Mouse (Mus musculus) central nervous system, embryonic 14 days (tissue): ENCODE results near the gene Stx5a. TPM values are rescaled to one million over a fixed set of nuclear protein-coding genes. Genes with fewer than 3 reads are reported as not detected.

Experiments used
- polyA plus RNA-seq: library from polyadenylated mRNA; depleted of rRNA; stranded (reverse); fragments of >200 nt; gene quantifications from 2 replicates; pipeline ENCODE4 v1.2.3, GENCODE M21; 2012; rRNA removed

The Stx5a gene
- polyA plus RNA-seq: 128 and 133 TPM in 2 replicates

GRCm38 (mm10) chr19:8741243-8741869 is at the start of gene Stx5a:
Stx5a (plus strand) TSS chr19:8741413.

DNA sequence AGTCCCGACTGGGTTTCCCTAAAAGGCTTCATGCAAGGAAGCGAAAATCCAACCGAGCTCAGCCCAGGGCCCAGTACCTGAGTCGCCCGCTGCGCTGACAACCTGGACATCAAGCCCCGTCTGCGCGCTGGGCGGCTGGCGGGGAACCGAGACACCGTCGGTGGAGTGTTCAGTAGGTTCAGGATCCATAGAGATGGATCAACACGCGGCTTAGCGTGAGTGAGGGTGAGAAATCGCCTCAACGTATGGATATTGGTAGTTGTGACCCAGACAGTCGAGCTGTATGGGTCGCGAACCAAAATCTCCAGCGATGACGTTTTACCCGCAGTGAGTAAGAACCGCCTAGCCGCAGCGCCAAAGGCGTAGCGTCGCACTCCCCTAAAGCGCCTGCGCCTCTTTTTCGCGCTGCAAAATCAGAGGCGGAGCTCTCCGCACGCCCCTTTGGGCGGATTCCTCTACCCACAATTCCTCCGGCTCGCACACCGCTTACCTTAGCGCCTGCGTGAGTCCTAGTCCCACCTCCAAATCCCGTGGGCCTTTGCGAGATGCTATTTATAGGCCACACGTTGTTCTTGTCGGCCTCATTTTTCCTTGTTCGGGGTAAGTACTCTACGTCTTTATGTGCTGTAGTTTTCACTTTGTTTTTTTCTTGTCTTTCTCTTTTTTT is 18.2 kb upstream of the Stx5a start, which contains the start of gene Slc3a2:
Gene Slc3a2, minus strand, starts transcription at position 463 of the 667 bp plus-strand sequence.

DNA sequence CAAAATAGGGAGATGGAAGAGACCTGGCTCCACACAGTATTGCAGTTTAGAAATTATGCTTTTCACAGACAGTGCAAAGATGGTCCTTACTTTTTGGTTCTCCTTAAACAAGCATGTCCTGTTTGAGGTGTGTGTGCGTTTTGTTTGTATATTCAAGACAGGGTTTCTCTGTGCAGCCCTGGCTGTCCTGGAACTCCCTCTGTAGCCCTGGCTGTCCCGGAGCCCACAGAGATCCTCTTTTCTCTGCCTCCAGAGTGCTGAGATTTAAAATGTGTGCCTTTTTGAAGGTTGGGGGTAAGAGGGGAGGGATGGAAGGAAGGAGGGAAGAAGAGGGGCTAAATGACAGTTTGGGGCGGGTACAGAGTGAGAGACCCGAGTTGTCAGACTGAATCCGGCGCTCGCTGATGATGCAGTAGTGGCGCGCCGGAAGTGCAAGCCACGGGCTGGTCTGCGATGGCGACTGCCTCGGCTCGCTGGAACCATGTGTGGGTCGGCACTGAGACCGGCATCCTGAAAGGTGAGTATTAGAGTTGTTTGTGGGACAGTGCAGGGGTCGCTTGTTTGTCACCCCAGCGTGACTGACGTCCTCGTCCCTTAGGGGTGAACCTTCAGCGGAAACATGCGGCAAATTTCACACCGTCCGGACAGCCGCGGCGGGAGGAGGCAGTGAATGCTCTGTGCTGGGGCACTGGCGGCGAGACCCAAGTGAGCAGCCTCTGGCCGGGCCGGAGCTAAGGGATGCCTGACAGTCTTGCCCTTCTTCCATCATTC is 5.6 kb upstream of the Stx5a start, which contains the start of gene Wdr74:
Gene Wdr74, plus strand, starts transcription at position 439 of the 771 bp plus-strand sequence.

DNA sequence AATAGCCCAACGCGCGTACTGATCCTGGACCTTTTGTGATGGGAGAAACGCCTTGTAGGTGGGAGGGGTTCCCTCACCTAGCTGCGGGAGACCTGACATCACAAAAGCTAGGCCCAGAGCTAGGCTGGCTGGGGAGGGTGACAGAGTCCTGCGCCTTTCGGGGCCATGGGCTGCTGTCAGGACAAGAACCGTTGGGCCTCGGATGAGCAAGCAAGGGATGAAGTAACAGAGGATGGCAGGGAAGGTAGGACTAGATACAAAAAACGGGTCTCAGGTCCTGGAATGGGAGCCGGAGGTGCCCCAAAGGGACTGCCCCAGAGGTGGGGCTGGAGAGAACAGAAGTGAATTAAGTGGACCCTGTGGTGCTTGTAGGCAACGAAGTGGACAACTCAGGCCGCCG is 610 bp upstream of the Stx5a start, which contains the start of gene 1700092M07Rik:
Gene 1700092M07Rik, plus strand, starts transcription at position 116 of the 400 bp plus-strand sequence.

DNA sequence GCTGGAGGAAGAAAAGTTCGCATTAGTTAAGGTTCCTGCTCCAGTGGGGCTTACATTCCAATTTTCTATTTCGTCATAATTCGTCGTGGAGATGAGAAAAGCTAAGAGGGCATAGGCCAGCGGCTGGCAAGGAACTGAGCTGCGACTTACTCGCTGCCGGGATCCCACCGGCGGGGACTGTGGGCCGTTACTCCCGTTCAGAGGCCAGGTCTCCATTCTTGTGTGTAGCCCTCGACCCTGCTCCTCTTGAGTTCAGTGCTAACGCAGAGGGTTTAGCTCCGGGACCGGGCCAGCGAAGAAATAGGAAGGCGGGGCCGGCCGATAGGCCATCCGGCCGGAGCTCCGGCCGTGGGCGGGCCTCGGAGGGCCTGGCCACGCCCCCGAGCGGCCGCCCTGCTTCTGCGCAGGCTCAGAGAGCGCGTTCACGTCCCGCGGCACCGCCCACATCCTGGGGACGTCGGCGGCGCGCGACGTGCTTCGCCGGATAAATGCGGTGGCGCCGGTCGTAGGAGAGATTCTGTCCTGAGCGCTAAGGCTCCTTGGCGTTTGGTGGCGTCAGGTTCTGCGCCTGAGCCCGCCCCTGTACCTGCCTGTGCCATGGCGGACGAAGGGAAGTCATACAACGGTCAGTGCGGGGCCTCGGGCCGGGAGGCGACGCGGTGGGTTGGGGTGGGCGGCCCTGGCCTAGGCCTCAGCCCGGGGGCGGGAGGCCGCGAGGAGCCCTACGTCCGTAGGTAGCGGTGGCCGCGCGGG is 15.6 kb downstream of the Stx5a start, which contains the start of gene Nxf1:
Gene Nxf1, plus strand, starts transcription at position 439 of the 753 bp plus-strand sequence.

DNA sequence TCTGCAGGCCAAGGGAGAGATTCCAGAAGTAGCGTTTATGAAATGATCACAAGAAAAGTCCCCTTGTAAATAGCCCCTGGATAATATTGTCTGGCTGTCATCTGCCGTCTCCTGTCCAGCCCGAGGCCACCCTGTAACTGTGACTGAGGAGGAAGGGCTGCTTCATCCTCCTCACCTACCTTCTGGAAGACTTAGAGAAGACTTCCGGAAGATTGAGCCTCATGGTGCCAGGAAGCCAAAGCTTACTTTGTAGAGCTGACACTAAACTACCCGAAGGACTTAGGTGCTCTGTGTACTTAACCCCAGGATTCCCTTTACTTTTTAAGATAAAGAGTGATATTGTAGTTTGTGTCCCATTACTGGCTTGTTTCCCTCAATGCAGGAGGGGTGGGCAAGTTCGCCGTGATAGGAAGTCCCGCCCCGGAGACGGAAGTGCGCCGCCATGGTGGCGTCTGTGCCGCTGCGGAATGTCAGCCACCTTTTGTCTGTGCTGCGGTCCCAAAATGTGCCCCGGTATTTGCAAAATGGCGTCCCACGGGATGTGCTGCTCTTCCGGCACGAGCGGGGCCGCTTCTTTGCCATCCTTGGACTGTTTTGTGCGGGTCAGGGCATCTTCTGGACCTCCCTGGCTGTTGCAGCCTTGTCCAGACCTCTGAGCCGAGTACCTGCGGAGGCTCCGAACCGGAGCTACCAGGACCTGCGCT is 29.5 kb downstream of the Stx5a start, which contains the start of gene Tmem223:
Gene Tmem223, plus strand, starts transcription at position 430 of the 704 bp plus-strand sequence.

GRCm38 (mm10) chr19:8774086-8774835 is 33.0 kb downstream of the Stx5a start, which contains the start of gene Tmem179b:
Tmem179b (minus strand) TSS chr19:8774467.

DNA sequence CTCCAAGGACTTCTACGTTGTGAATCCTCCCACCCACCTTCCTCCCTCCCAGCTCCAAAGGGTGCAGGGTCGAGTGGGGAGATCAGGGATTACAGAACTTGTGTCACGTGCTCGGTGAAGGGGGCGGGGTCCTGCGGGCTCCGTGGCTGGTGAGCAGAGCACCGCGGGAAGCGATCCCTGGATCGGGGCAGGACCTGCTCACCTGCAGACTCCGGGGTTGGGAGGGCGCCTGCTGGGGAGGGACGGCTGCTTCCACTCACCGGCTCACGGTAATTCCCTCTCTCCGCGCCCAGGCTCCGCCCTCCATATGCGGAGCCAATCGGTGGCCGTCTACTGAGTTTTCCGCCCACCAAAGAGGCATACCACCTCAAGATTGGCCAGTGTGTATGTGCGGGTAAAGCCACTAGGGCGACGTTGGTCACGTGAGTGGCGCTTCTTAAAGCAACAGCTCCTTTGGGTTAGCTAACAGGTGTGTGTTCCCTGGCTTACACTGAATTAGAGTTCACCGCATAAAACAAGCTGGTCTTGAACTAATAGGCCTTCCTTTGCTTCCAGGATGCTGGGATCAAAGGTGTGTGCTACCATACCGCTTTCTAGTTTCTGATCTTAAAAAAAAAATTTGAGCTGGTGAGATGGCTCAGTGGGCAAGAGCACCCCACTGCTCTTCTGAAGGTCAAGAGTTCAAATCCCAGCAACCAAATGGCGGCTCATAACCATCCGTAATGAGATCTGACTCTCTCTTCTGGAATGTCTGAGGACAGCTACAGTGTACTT is 45.0 kb downstream of the Stx5a start, which contains the start of gene Taf6l:
Gene Taf6l, minus strand, starts transcription at position 410 of the 774 bp plus-strand sequence.

DNA sequence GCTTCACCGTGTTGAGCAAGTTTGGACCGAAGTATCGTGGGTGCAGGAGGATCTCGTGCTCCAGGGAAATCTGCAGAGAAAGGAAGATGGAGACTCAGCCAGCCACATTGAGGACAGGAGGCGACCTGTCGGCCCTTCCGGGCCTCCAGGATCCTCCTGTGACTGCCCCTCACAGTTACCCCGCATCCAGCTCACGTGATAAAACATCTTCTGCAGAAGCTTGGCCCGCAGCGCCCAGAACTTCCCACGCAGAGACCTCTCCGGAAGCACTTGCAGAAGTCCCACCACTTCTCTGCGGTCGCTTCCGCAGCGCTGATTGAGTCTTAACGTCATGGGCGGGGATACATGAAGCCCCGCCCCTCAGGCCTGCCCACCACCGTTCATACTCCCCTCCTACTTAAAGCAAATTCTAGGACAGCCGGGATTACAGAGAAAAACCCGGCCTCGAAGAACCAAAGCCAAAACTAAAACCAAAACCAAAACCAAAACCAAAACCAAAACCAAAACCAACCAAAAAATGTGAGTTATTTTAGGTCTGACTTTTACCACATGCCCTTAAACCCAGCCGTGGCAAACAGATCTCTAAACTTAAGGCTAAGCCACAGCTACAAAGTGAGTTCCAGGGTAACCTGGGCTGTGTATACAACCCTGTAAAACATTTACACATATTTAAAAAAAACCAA is 57.2 kb downstream of the Stx5a start, which contains the start of gene Polr2g:
Gene Polr2g, minus strand, starts transcription at position 314 of the 683 bp plus-strand sequence.

GRCm38 (mm10) chr19:8802130-8802821 is 61.1 kb downstream of the Stx5a start, which contains the start of gene Zbtb3:
Zbtb3 (plus strand) TSS chr19:8802555.

Other genes with a start within 250 kb of the Stx5a start
- 5.2 and 5.9 TPM in 2 replicates for gene Slc22a8, start 150.2 kb upstream of the Stx5a start, polyA plus RNA-seq
- 10.5 and 10.8 TPM in 2 replicates for gene Slc22a6, start 123.4 kb upstream of the Stx5a start, polyA plus RNA-seq
- 1.2 and 1.8 TPM in 2 replicates for gene Chrm1, start 77.6 kb upstream of the Stx5a start, polyA plus RNA-seq
- 139 and 144 TPM in 2 replicates for gene Slc3a2, start 18.0 kb upstream of the Stx5a start, polyA plus RNA-seq
- 63.8 and 65.5 TPM in 2 replicates for gene Wdr74, start 5.6 kb upstream of the Stx5a start, polyA plus RNA-seq
- gene 1700092M07Rik, start 695 bp upstream of the Stx5a start, polyA plus RNA-seq: 2.2 and 3.8 TPM in 2 replicates
- gene Nxf1, start 15.7 kb downstream of the Stx5a start, polyA plus RNA-seq: 237 and 239 TPM in 2 replicates
- gene Tmem223, start 29.6 kb downstream of the Stx5a start, polyA plus RNA-seq: 238 and 255 TPM in 2 replicates
- 27.4 and 32.0 TPM in 2 replicates for gene Tmem179b, start 33.1 kb downstream of the Stx5a start, polyA plus RNA-seq
- gene Taf6l, start 45.0 kb downstream of the Stx5a start, polyA plus RNA-seq: 26.2 TPM in 2 replicates
- 141 and 149 TPM in 2 replicates for gene Polr2g, start 57.2 kb downstream of the Stx5a start, polyA plus RNA-seq
- gene Zbtb3, start 61.1 kb downstream of the Stx5a start, polyA plus RNA-seq: 5.2 and 5.8 TPM in 2 replicates
- 50.1 and 61.9 TPM in 2 replicates for gene Ttc9c, start 77.9 kb downstream of the Stx5a start, polyA plus RNA-seq
- gene Hnrnpul2, start 78.6 kb downstream of the Stx5a start, polyA plus RNA-seq: 92.1 and 94.3 TPM in 2 replicates
- gene AC129217.1, start 88.4 kb downstream of the Stx5a start, polyA plus RNA-seq: 0.57 and 1.3 TPM in 2 replicates
- gene Bscl2, start 96.1 kb downstream of the Stx5a start, polyA plus RNA-seq: 78.4 and 83.2 TPM in 2 replicates
- gene Gng3, start 97.8 kb downstream of the Stx5a start, polyA plus RNA-seq: 190 TPM in 2 replicates
- gene Lrrn4cl, start 109.4 kb downstream of the Stx5a start, polyA plus RNA-seq: 0.85 and 0.94 TPM in 2 replicates
- 136 and 140 TPM in 2 replicates for gene Ubxn1, start 130.1 kb downstream of the Stx5a start, polyA plus RNA-seq
- gene Uqcc3, start 139.5 kb downstream of the Stx5a start, polyA plus RNA-seq: 51.3 and 57.6 TPM in 2 replicates
- 4.9 and 6.7 TPM in 2 replicates for gene Lbhd1, start 142.3 kb downstream of the Stx5a start, polyA plus RNA-seq
- gene Gm49403, start 142.5 kb downstream of the Stx5a start, polyA plus RNA-seq: not detected in 2 replicates
- 67.3 and 81.7 TPM in 2 replicates for gene 1810009A15Rik, start 147.4 kb downstream of the Stx5a start, polyA plus RNA-seq
- 0.18 and 1.1 TPM in 2 replicates for gene Gm49416, start 147.5 kb downstream of the Stx5a start, polyA plus RNA-seq
- 28.9 and 29.0 TPM in 2 replicates for gene Ints5, start 151.6 kb downstream of the Stx5a start, polyA plus RNA-seq
- 157 and 161 TPM in 2 replicates for gene Ganab, start 156.7 kb downstream of the Stx5a start, polyA plus RNA-seq
- 146 and 151 TPM in 2 replicates for gene B3gat3, start 179.0 kb downstream of the Stx5a start, polyA plus RNA-seq
- gene Rom1, start 187.9 kb downstream of the Stx5a start, polyA plus RNA-seq: 2.0 and 3.3 TPM in 2 replicates
- gene Eml3, start 188.1 kb downstream of the Stx5a start, polyA plus RNA-seq: 18.3 and 26.1 TPM in 2 replicates
- 62.2 and 65.0 TPM in 2 replicates for gene Mta2, start 200.5 kb downstream of the Stx5a start, polyA plus RNA-seq
- gene Tut1, start 212.4 kb downstream of the Stx5a start, polyA plus RNA-seq: 26.1 and 29.3 TPM in 2 replicates
- gene Eef1g, start 225.6 kb downstream of the Stx5a start, polyA plus RNA-seq: 429 and 446 TPM in 2 replicates
- 3.8 and 8.4 TPM in 2 replicates for gene Ahnak, start 247.9 kb downstream of the Stx5a start, polyA plus RNA-seq